Mouse (Mus musculus): ENCODE results near the gene Itga7.

GRCm38 (mm10) chr10:128929638-128930378 lies 3.8 kb upstream of the Itga7 start:
- TF ChIP-seq CTCF (IDR thresholded peaks at IDR 0.05; ENCODE audit: borderline replicate concordance, control insufficient read depth, extremely low read depth, insufficient read depth, low read length, poor library complexity) (no peak), POLR2A (IDR thresholded peaks at IDR 0.05; ENCODE audit: control insufficient read depth, extremely low read depth, insufficient read depth, low read length, poor library complexity) (no peak)
